Mouse (Mus musculus) adrenal gland (tissue): Measurements from ENCODE around the gene Gnptg.

ENCODE experiments used
- intact Hi-C: fragments of 180-260 bp; cut with DNase I; formaldehyde crosslinking; loops from one replicate; pipeline ENCODE4 v1.15.1; 2025
- long read RNA-seq, 2 experiments: library from polyadenylated mRNA; unstranded; transcript quantifications; one replicate each; pipeline ENCODE4 v2.0.0; 2020; ENCODE audit warnings: borderline replicate concordance in 1 of 2; ENCODE audit not compliant: insufficient replicate concordance in 1 of 2

The Gnptg gene
- long read RNA-seq, experiment 1, transcript Gnptg-201 (11 exons, 1,234 nt), result major isoform, 21 of 34 reads
- long read RNA-seq, experiment 1, partial matches to known transcripts, result 2 of 34 reads
- long read RNA-seq, experiment 1, other reads (novel, unspliced or antisense), result 11 of 34 reads
- long read RNA-seq, experiment 2, transcript Gnptg-201 (11 exons, 1,234 nt), result major isoform, 29 of 46 reads
- long read RNA-seq, experiment 2, partial matches to known transcripts, result 4 of 46 reads
- long read RNA-seq, experiment 2, other reads (novel, unspliced or antisense), result 13 of 46 reads

- intact Hi-C loops, result no loop called here
Measured at GRCm38 (mm10) chr17:25239695-25240636, at the start of gene Gnptg, which contains the start of gene Tsr3. Gene Gnptg, minus strand, starts transcription at chr17:25240124. Gene Tsr3, plus strand, starts transcription at chr17:25240170.

- intact Hi-C loops, result no loop called here
Measured at GRCm38 (mm10) chr17:25288842-25289241, 48.9 kb upstream of the Gnptg start.

GRCm38 (mm10) chr17:25285033-25285432 is 45.1 kb upstream of the Gnptg start:
- intact Hi-C loops, result no loop called here

- intact Hi-C loops, result no loop called here
Measured at GRCm38 (mm10) chr17:25282133-25282532, 42.2 kb upstream of the Gnptg start.

- intact Hi-C loops, result no loop called here
Measured at GRCm38 (mm10) chr17:25275833-25276232, 35.9 kb upstream of the Gnptg start.

- intact Hi-C loops, result loop anchor here (5.0 kb wide), 2 partner anchors 82 to 152 kb away; partner anchors contain the start of gene Ptx4
Measured at GRCm38 (mm10) chr17:25274571-25275346, 34.8 kb upstream of the Gnptg start, which contains the start of gene Ube2i. Gene Ube2i, minus strand, starts transcription at chr17:25274622.

GRCm38 (mm10) chr17:25273706-25274501 is 34.0 kb upstream of the Gnptg start:
- intact Hi-C loops, result loop anchor here (5.0 kb wide), 2 partner anchors 82 to 152 kb away; partner anchors contain the start of gene Ptx4

GRCm38 (mm10) chr17:25272951-25273705 is 33.2 kb upstream of the Gnptg start:
- intact Hi-C loops, result loop anchor here (5.0 kb wide), 2 partner anchors 81 to 151 kb away; partner anchors contain the start of gene Ptx4

GRCm38 (mm10) chr17:25272326-25272725 is 32.4 kb upstream of the Gnptg start:
- intact Hi-C loops, result loop anchor here (5.0 kb wide), 2 partner anchors 80 to 150 kb away; partner anchors contain the start of gene Ptx4

- intact Hi-C loops, result loop anchor here (5.0 kb wide), 2 partner anchors 79 to 149 kb away; partner anchors contain the start of gene Ptx4
Measured at GRCm38 (mm10) chr17:25270795-25271335, 30.9 kb upstream of the Gnptg start.

- intact Hi-C loops, result no loop called here
Measured at GRCm38 (mm10) chr17:25264453-25264852, 24.5 kb upstream of the Gnptg start.

GRCm38 (mm10) chr17:25257804-25258261 is 17.9 kb upstream of the Gnptg start:
- intact Hi-C loops, result no loop called here

- intact Hi-C loops, result no loop called here
Measured at GRCm38 (mm10) chr17:25256140-25256754, 16.3 kb upstream of the Gnptg start, which contains the start of gene Baiap3. Gene Baiap3, minus strand, starts transcription at chr17:25256364.

- intact Hi-C loops, result no loop called here
Measured at GRCm38 (mm10) chr17:25255110-25255509, 15.2 kb upstream of the Gnptg start.

GRCm38 (mm10) chr17:25253760-25254159 is 13.8 kb upstream of the Gnptg start:
- intact Hi-C loops, result no loop called here

GRCm38 (mm10) chr17:25252643-25253042 is 12.7 kb upstream of the Gnptg start:
- intact Hi-C loops, result no loop called here

GRCm38 (mm10) chr17:25250181-25250835 is 10.4 kb upstream of the Gnptg start:
- intact Hi-C loops, result no loop called here
